Mouse (Mus musculus): ENCODE results near the gene Gm20518.
A peak's percentile ranks its signal among the peaks of the same experiment; 100 is the strongest.

Gene Gm20518

GRCm38 (mm10) chr16:17843701-17844365, 47.6 kb downstream of the Gm20518 start:
- no peak for DNase-seq (ENCODE audit: low spot score)

DNA sequence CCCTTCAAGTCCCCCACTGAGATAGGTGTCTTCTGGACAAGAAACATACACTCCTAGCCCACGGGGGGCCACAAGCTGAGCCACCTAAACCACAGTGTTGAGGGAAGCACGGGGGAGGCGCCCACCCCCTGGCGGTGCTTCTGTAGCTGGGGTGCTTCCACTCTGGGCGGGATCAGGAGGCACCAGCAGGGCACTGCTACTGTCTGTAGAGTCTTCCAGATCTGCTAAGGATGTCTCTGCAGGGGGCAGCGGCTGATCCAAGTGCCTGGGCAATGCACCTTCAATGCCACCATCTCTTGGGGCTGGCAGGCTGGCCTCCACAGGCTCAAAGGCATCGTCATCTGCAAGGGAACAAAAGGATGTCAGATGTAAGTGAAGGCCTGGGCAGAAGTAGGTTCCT, 49.0 kb downstream of the Gm20518 start:
- no peak for DNase-seq (ENCODE audit: low spot score)

GRCm38 (mm10) chr16:17839976-17840375, 51.5 kb downstream of the Gm20518 start:
- no peak for DNase-seq (ENCODE audit: low spot score)

DNA sequence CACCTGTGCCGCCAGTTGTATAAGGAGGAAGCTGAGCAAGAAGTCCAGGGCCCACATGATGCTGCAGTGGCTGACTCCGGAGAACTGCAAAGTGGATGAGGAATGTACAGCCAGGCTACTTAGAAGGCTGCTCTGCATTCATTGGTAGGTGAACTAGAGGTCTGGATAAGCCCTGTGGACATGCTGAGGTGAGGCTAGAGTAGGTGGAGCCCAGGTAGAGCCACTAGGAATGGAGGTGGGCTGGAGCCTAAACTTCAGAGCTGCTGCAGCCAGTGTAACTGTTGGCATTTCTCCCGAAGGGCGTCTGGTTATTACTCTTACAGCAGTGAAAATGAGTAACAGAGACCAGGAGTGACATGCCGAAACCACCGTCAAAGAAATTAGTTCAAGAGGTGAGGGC, 53.4 kb downstream of the Gm20518 start, which contains the start of gene Car15:
Gene Car15, minus strand, starts transcription at position 314 of the 400 bp plus-strand sequence.
- no peak for DNase-seq (ENCODE audit: low spot score)

DNA sequence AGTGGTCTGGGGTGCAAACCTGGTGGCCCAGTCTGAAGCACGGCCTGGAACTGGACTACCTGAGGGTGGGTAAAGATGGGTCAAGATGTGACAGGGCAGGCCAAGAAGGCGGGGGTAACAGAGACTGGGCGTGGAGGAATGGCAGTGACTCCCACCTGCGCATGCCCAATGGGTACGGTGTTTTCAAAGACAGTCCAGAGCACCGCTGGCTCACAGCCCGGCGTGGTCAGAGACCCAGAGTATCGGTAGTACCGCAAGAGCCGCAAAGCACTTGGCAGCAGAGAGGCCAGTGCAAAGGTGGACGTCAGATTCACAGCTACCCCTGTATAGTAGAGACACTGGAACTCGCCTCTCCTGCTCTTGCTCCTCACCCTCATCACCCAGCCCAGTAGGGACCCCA, 56.0 kb downstream of the Gm20518 start:
- no peak for DNase-seq (ENCODE audit: low spot score)

GRCm38 (mm10) chr16:17834543-17834942, 56.9 kb downstream of the Gm20518 start:
- DNase-seq (ENCODE audit: low spot score): no peak

DNA sequence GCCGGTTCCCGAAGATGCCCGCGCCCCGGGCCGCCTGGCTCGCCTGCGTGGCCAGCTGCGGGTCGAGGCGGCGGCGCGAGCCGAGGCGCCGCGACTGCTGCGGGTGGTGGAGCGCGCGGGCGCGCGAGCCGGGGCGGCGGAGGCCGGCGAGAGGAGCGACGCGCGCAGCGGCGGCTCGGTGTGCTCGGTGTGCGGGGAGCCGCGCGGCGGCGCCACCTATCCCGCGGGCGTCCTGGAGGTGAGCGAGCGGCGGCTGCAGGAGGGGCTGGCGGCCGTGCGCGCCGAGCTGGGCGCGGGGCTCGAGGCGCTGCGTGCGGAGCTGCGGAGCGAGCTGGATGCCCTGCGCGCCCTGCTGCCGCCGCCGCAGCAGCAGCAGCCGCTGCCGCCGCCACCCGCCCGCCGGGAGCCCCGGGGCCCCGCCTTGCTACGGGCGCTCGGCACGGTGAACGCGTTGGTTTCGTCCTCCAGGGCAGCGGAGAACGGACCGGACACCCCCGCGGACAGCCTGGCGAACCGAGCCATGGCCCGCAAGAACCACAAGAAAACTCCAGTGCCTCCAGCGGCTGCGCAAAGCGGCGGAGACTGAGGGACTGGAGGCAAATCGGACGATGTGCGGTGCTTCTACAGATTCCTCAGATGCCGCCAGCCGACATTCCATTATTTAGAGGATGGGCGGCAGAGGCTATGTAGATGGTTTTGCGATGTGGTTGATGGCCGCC, 57.6 kb downstream of the Gm20518 start:
- peak; percentile 54 for DNase-seq (ENCODE audit: low spot score)

- no peak for DNase-seq (ENCODE audit: low spot score)
Measured at GRCm38 (mm10) chr16:17833321-17833680, 58.2 kb downstream of the Gm20518 start.

GRCm38 (mm10) chr16:17832821-17833220, 58.6 kb downstream of the Gm20518 start, which contains the start of gene B830017H08Rik:
Gene B830017H08Rik, plus strand, starts transcription at chr16:17833121.
- no peak for DNase-seq (ENCODE audit: low spot score)

- no peak for DNase-seq (ENCODE audit: low spot score)
Measured at GRCm38 (mm10) chr16:17831781-17832180, 59.7 kb downstream of the Gm20518 start.

DNA sequence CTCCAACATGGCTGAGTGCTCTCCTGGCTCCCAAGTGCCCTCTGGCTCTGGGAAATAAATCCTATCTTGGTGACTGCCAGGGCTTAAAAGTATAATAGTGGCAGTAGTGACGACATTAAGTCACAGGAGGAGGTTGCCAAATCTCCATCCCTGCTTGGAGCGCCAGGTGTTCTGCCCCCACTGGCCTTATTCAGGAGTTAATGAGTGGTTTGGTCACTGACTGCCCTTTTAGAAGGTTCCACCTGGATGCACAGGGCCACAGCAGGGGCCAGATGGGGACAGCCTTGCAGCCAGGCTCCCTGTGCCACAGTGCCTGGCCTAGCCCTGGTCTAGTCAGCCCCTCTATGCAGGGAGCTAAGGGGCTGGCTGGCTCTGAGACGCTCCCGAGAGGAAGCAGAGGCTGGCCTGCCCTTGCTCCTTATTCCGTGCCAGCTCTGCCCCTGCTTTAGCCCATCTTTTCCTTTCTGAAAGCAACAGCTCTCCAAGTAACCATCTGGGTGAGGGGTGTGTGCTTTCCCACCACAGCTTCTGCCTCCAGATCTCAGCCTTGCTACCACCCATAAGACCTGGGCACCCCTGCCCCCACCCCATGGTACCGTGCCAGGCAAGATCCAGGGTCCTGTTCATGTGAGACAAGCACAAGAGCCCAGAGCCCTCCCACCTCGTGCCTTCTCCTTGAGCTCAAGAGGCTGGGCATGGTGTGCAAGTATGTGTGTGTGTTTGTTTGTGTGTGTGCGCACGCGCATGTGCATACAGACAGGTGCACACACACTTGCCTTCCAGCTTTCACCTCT, 60.9 kb downstream of the Gm20518 start:
- DNase-seq (ENCODE audit: low spot score): no peak

- no peak for DNase-seq (ENCODE audit: low spot score)
Measured at GRCm38 (mm10) chr16:17828867-17829266, 62.6 kb downstream of the Gm20518 start.

DNA sequence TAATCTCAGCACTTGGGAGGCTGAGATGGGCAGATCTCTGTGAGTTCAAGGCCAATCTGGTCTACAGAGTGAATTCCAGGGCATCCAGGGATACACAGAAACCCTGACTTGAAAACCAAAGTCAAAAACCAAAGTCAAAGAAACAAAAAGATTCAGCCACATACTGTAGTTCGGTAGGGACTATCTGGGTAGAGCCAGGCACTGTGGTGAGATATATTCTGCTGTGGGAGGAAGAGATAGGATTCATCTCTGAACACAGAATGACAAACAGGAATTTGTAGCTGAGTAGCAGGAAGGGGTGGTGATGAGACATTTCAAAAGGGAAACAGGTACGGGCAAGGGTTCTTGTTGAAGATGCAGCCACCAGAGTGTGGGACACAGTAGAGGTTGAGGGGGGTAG, 63.2 kb downstream of the Gm20518 start:
- DNase-seq (ENCODE audit: low spot score): no peak

DNA sequence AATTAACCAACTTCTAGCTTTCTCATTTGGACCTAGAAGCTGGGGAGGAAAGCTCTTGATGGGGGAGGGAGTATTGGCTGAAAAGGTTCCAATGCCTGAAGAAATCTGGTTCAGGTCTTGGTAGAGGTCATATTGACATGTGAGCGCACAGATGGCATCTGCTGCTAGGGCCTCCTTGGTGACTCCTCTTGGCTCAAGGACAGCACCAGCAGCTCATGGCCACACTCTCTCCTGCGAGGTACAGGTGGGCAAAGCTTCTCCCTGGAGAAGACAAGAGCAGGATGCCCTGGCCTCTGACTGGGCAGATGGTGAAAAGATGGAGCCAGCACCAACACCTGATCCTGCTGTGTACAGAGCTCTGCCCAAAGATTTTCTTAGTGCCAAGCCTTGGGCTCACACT, 65.0 kb downstream of the Gm20518 start:
- no peak for DNase-seq (ENCODE audit: low spot score)

GRCm38 (mm10) chr16:17816528-17816927, 74.9 kb downstream of the Gm20518 start:
- DNase-seq (ENCODE audit: low spot score): no peak

GRCm38 (mm10) chr16:17815411-17816402, 75.8 kb downstream of the Gm20518 start:
- DNase-seq (ENCODE audit: low spot score): peak; percentile 75

DNA sequence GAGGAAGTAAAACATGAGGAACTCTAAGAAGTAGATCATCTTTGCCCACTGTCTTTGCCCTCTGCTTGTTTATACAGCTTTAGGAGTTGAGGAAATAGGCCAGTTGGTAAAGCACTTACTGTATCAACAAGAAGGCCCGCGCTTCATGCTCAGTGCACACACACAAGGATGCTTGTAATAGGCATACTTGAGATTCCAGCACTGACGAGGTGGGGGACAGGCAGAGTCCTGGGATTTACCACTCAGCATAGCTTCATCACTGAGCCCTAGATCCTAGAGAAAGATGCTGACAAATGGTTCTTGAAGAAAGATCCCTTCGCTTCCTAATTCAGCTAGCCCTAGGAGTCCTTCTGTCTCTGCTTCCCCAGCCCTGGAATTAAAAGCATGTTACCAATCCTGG, 78.3 kb downstream of the Gm20518 start:
- DNase-seq (ENCODE audit: low spot score): no peak

GRCm38 (mm10) chr16:17812120-17812519, 79.4 kb downstream of the Gm20518 start:
- no peak for DNase-seq (ENCODE audit: low spot score)

DNA sequence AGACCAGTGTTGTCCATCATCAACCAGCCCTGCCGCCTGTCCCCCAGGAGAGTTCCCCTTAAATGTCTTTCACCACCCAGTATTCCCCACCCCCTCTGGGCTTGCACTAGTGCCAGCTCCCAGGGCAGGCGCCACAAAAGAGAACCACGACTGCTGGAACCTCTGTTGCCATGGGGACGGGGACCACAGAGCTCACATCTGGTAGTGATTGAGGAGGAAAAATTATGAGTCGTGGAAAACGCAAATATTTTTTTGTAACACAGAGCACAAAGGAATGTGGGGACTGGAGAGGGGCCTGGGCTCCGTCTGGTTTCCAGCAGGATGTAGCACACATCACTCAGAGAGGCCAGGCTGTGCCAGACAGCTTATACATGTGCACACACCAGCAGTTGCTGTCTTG, 81.8 kb downstream of the Gm20518 start:
- DNase-seq (ENCODE audit: low spot score): no peak

- no peak for DNase-seq (ENCODE audit: low spot score)
Measured at GRCm38 (mm10) chr16:17809125-17809524, 82.3 kb downstream of the Gm20518 start.

DNA sequence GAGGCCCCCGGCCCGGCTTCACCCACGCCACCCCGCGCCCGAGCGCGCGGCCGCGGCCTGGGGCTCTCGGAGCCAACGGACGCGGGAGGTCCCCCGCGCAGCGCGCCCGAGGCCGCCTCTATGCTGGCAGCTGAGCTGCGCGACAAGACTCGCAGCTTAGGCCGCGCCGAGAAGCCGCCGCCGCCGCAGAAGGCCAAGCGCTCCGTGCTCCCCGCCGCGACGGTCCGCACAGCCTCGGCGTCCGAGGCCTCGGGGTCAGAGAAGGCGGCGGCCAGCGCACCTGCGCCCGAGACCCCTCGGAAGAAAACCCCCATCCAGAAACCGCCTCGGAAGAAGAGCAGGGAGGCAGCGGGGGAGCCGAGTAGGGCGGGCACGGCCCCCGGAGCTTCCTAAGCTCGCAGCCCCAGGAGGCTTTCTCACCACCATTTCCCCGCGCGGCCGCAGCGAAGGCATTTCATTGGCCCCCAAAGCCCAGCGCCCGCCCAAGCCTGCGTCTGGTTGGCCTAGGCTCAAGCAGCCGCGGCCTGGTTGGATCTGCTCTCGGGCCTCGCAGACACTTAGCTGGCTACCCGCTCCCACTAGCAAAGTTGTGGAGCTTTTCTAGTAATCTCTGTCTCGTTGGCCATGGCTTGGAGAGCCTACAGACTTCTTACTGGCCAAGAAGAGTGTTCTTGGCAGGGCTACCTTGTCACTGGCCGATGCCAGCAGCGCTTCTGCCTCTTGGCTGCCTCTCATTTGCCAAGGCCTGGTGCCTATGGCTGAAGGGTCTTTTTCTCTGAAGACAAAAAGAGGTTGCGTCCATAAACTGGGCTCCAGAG, 84.1 kb downstream of the Gm20518 start:
- DNase-seq (ENCODE audit: low spot score): peak; percentile 87
